Mouse (Mus musculus) megakaryocyte-erythroid progenitor cell, adult 5 weeks (primary cell): ENCODE results near the gene Cebpz. TPM values are rescaled to one million over a fixed set of nuclear protein-coding genes. Genes with fewer than 3 reads are reported as not detected.

Source experiments
- polyA plus RNA-seq: library from polyadenylated mRNA; stranded (reverse); fragments of >175 nt; gene quantifications from 2 replicates; pipeline ENCODE4 v1.2.3, GENCODE M21; 2012

Cebpz gene
- 37.7 and 48.4 TPM in 2 replicates for polyA plus RNA-seq

GRCm38 (mm10) chr17:78936466-78937228 lies at the start of gene Cebpz, which contains the start of gene Ndufaf7:
Gene Cebpz, minus strand, starts transcription at chr17:78937066.
Gene Ndufaf7, plus strand, starts transcription at chr17:78937136.

GRCm38 (mm10) chr17:78916369-78916813 lies 20.5 kb downstream of the Cebpz start, which contains the start of gene Cebpzos:
Gene Cebpzos, plus strand, starts transcription at chr17:78916500.

GRCm38 (mm10) chr17:78906892-78907291 lies 30.0 kb downstream of the Cebpz start, which contains the start of gene Sult6b1:
Gene Sult6b1, minus strand, starts transcription at chr17:78906992.

GRCm38 (mm10) chr17:78882401-78883112 lies 54.3 kb downstream of the Cebpz start, which contains the start of gene Eif2ak2:
Gene Eif2ak2, minus strand, starts transcription at chr17:78882573.

Other genes with a start within 250 kb of the Cebpz start
- 2.0 and 2.8 TPM in 2 replicates for gene Strn, start 199.9 kb downstream of the Cebpz start, polyA plus RNA-seq
- gene Heatr5b, start 101.7 kb downstream of the Cebpz start, polyA plus RNA-seq, result 1.8 TPM in 2 replicates
- gene Gpatch11, start 101.5 kb downstream of the Cebpz start, polyA plus RNA-seq, result 1.1 and 1.2 TPM in 2 replicates
- gene Eif2ak2, start 54.5 kb downstream of the Cebpz start, polyA plus RNA-seq, result 8.9 and 10.0 TPM in 2 replicates
- not detected in 2 replicates for gene Sult6b1, start 30.1 kb downstream of the Cebpz start, polyA plus RNA-seq
- 5.0 and 6.2 TPM in 2 replicates for gene Cebpzos, start 20.6 kb downstream of the Cebpz start, polyA plus RNA-seq
- gene Ndufaf7, start 70 bp upstream of the Cebpz start, polyA plus RNA-seq, result 1.9 and 2.1 TPM in 2 replicates
- gene Prkd3, start 83.8 kb upstream of the Cebpz start, polyA plus RNA-seq, result 1.3 TPM in 2 replicates
- 0.02 TPM in 1 of 2 replicates, not detected in the other for gene Qpct, start 114.8 kb upstream of the Cebpz start, polyA plus RNA-seq